Mouse (Mus musculus) lung, postnatal 10 days (tissue): ENCODE results near the gene Nadk.

Experiments
- DNase-seq: peaks from one replicate; pipeline ENCODE4 v3.0.0; 2021

Nadk gene

DNA sequence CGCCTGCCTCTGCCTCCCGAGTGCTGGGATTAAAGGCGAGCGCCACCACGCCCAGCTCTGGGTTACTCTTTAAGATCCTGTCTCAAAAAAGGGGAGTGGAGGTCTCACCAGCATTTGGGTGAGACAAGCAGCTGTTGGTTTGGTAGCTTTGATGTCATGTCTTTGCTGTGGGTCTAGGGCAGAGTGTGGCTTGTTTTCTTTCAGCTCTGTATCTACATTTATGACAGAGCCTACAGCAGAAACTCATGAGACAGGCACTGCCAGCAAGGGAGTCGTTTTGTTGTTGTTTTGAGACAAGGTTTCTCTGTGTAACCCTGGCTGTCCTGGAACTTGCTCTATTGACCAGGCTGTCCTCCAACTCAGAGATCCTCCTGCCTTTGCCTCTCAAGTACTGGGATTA lies 41.6 kb downstream of the Nadk start:
- DNase-seq: no peak

DNA sequence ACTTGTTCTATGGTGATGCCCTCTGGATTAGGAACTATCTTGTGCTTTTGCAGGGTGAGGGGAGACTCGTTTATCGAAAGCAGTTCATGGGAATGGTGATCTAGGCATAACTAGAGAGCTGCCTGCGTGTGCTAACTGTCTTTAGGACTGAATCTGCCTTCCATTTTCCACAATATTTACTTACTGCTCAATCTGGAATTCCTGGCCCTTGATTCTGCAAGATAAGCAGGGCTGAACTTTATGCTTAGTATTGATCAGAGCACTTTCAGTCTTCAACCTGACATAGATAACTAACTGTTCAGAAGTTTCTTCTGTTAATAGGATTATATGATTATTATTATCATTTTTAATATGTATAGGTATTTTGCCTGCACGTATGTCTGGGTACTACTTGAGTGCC lies 43.0 kb downstream of the Nadk start:
- DNase-seq: no peak

DNA sequence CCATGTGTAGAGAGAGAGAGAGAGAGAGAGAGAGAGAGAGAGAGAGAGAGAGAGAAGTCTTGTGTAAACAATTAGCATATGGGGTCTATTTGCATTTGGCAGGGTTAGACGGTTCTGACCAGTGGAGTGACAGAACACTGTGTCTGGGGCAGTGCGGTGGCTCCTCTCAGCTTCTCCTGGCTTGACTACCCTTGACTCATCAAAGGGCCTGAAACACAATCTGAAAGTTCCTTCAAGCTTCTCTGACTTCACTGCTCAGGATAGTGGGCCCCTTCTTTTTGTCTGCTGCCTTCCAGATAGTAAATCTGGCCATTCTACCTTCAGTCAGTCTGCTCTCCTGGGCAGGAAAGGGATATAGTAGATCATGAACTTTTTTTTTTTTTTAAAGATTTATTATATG lies 44.6 kb downstream of the Nadk start:
- DNase-seq: no peak

DNA sequence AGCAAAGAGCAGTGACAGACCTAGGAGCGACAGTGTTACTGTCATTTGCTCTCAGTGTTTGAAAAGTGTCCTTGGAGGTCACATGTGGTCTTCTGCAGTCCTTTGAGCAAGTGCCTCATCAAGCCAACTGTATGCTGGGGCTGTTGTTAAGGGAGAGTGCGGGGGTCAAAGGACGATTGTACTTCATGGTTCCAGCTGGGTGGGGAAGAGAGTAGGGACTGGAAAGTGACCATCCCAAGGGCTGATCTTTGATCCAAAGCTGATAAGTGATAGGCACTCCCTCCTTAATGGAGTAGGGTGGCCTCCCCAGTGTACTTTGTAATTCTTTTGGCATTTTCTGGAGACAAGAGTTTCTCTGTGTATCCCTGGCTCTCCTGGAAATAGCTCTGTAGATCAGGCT lies 49.7 kb downstream of the Nadk start:
- no peak for DNase-seq

DNA sequence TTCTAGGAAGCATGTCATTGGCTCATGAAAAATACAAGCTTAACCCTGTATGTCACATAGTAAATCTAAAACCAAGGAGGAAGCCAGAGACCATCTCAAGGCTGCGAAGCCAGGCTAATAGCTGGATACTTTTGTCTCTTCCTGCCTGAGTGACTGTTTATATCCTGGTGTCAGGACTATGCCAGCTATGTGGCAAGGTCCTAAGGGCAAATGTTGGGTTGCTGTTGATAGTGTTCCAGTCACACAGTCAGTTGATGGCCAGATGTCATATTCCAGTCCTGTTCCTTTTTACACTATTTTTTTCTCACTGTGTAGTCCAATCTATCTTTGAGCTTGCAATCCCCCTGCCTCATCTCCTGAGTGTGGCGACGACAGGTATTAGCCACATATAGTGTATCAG lies 51.1 kb downstream of the Nadk start:
- DNase-seq: no peak

DNA sequence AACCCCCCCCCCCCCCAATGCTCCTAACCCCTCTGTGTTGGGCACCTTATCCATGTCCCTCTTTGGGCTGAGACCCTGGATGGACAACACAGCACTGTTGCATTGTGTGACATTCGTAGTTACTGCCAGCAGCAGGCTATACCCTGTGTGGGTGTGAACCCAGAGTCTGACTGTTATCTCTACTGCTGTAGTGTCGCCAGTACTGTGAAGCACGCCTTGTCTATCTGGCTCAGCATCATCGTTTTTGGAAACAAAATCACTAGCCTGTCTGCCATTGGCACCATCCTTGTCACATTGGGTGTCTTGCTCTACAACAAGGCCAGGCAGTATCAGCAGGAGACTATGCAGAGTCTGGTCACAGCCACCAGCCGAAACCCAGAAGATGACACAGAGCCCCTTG lies 56.1 kb downstream of the Nadk start:
- DNase-seq: no peak

DNA sequence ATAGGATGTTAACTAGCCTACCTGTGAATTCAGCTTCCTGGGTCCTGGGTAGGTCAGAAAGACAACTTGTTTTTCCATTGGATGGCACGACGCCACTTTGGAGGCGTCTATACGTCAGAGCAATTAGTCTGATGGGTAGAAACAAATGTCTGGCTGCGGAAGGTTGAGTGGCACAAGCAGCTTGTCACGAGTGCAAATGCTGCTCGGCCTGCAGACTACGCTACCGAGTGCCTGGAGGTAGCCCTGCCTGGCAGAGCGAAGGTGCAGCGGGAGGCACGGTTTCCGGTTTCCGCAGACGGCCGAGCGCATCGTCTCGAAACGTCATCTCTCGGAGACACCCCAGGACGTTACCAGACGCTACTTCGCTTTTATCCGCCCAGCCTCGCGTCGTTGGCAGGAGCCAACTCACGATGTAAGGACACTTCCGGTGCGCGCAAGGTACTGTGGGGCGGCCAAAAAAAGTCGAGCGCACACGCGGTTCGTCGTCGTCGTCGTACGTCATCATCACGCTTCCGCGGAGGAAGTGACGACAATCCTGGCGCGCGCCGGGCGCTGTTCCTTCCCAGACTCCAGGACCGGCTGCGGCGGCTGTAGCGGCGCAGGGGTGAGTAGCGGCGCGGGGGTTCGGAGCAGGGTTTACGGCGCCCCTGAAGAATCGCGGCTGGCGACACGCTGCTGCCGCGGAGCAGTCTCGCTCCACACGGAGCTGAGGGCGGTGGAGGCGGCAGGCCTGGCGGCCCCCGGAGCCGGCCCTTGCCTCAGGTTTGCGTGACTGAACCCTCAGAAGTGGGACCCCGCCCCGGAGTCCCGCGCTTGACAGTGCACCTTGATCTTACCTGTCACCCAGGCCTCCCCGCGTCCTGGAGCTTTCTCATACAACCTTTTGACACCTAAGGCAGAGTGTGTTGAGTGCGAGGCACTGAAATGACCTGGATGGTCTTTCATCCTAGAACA lies 62.4 kb downstream of the Nadk start, which contains the start of gene Cdk11b:
Gene Cdk11b (plus strand): TSS at position 517 of the 954 bp plus-strand sequence.
- peak; percentile 98 for DNase-seq

DNA sequence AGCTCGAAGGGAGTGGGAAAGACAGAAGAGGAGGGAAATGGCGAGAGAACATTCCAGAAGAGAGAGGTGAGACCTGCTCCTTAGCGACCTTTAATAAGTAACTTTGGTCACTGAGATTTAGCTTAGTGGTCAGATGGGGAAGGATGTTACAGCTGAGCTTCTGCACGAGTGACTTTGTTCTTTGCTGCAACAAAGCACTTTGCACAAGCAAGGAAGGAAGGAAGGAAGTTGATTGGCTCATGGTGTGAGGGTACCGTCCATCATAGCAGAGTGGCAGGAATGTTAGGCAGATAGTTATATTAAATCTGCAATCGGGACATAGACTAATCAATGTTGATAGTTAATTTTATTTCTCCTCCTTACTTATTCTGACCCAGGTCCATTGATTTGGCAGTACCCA lies 68.1 kb downstream of the Nadk start:
- DNase-seq: no peak

DNA sequence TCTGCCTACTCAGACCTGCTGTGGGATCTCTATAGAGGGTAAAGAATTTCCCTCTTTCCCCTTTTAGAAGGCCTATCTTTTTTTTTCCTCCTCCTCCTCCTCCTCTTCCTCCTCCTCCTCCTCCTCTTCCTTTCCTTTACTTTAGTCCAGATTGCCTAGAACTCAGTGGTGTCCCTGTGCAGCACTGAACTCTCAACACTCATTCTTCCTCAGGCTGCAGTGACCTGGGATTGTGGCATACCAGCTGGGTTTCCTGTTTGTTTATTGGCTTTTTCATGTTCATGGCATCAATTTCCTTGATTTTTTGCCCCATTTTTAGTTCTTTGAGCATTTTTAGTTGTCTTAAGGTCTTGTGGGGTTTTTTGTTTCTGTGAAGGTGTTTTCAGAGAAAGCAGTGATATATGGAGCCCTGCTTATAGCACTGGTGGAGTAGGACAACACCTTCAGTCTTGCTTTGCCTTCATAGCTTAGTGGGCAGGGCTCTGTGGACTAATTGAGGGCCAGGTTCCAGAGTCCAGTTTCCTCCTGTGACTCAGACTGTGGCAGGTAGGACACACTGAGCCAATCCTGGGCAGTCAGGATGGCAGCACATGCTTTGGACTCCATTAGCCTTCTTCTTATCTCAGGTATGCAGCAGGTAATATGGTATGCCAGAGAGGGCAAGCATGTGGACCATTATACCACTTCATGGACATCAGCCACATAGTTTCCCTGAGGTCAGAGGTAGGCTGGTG lies 73.8 kb downstream of the Nadk start:
- DNase-seq: no peak
